Mouse (Mus musculus) stomach, postnatal 0 days (tissue): Measurements from ENCODE around the gene Tedc1.

ENCODE experiments used
- CTCF ChIP-seq: IDR thresholded peaks from 2 replicates; pipeline ENCODE4 v1.5.1; 2016; ENCODE audit warnings: antibody characterized with exemption, low read depth, mild to moderate bottlenecking, moderate library complexity
- EP300 ChIP-seq: optimal IDR thresholded peaks from 2 replicates; pipeline ENCODE3; 2016; ENCODE audit warnings: antibody characterized with exemption

DNA sequence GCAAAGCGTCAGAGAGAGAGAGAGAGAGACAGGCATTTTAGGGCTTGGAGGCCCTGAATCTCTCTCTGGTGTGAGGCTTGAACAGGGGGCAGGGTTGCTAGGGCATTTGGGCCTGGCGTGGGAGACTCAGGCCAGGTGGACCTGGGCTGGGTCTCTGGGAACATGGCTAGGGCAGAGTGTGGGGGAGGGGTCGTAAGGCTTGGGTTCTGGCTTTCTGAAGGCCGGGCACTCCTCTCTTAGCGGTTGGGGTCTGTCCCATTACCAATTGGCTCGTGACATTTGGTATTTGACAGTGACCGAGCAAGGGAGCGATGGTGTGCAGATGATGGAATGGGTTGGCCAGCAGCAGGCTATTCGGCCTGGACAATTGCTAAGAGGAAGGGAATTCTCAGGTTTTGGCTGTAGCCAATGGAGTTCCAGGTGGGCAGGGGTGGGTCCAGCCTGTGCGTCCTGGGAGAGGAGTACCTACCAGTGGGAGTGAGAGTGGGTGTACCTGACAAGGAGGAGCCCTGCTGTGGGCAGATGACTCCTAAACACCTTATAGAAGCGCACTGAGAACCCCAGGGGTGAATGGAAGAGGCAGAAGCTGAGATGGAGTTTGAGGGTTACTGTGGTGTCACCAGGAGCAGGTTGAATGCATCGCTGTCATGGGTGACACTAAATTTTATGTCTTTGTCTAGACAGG, 30.2 kb downstream of the Tedc1 start:
- TF ChIP-seq CTCF, result no peak
- TF ChIP-seq EP300, result no peak
